Mouse (Mus musculus) yolk sac, embryonic 10.5 days (tissue): ENCODE data around the gene Anxa4.
A peak's percentile ranks its signal among the peaks of the same experiment; 100 is the strongest.

Experiments
- DNase-seq: peaks from one replicate; pipeline ENCODE4 v3.0.0-alpha.2; 2017; ENCODE audit warnings: low spot score

The Anxa4 gene

GRCm38 (mm10) chr6:86801431-86801830 is 8.0 kb upstream of the Anxa4 start:
- DNase-seq: no peak

- no peak for DNase-seq
Measured at GRCm38 (mm10) chr6:86800467-86800866, 7.1 kb upstream of the Anxa4 start.

GRCm38 (mm10) chr6:86797455-86797854 is 4.1 kb upstream of the Anxa4 start:
- DNase-seq: no peak

- no peak for DNase-seq
Measured at GRCm38 (mm10) chr6:86793957-86794356, 573 bp upstream of the Anxa4 start.

GRCm38 (mm10) chr6:86790351-86790943 is 2.9 kb downstream of the Anxa4 start:
- DNase-seq: no peak

- DNase-seq: no peak
Measured at GRCm38 (mm10) chr6:86788242-86788641, 5.1 kb downstream of the Anxa4 start.

- no peak for DNase-seq
Measured at GRCm38 (mm10) chr6:86786545-86786944, 6.8 kb downstream of the Anxa4 start.

GRCm38 (mm10) chr6:86784739-86785138 is 8.6 kb downstream of the Anxa4 start:
- no peak for DNase-seq

GRCm38 (mm10) chr6:86782342-86782741 is 11.0 kb downstream of the Anxa4 start:
- no peak for DNase-seq

GRCm38 (mm10) chr6:86781361-86781957 is 11.9 kb downstream of the Anxa4 start:
- no peak for DNase-seq

GRCm38 (mm10) chr6:86778910-86779594 is 14.3 kb downstream of the Anxa4 start:
- no peak for DNase-seq

GRCm38 (mm10) chr6:86777181-86777580 is 16.2 kb downstream of the Anxa4 start:
- DNase-seq: no peak

- no peak for DNase-seq
Measured at GRCm38 (mm10) chr6:86776706-86777071, 16.7 kb downstream of the Anxa4 start.

- no peak for DNase-seq
Measured at GRCm38 (mm10) chr6:86776001-86776705, 17.2 kb downstream of the Anxa4 start.

GRCm38 (mm10) chr6:86774937-86775336 is 18.4 kb downstream of the Anxa4 start:
- DNase-seq: no peak

- no peak for DNase-seq
Measured at GRCm38 (mm10) chr6:86773830-86774229, 19.6 kb downstream of the Anxa4 start.

GRCm38 (mm10) chr6:86772631-86773030 is 20.8 kb downstream of the Anxa4 start:
- DNase-seq: no peak

- peak; percentile 74 for DNase-seq
Measured at GRCm38 (mm10) chr6:86768938-86769337, 24.4 kb downstream of the Anxa4 start.

GRCm38 (mm10) chr6:86768186-86768776 is 25.1 kb downstream of the Anxa4 start:
- no peak for DNase-seq

GRCm38 (mm10) chr6:86767465-86767864 is 25.9 kb downstream of the Anxa4 start:
- DNase-seq: no peak

- peak; percentile 73 for DNase-seq
Measured at GRCm38 (mm10) chr6:86765637-86766059, 27.7 kb downstream of the Anxa4 start.

GRCm38 (mm10) chr6:86754105-86754863 is 39.1 kb downstream of the Anxa4 start:
- no peak for DNase-seq
